Mouse (Mus musculus) stomach, postnatal 0 days (tissue): ENCODE data around the gene Baiap2.

Experiments
- CTCF ChIP-seq: IDR thresholded peaks from 2 replicates; pipeline ENCODE4 v1.5.1; 2016; ENCODE audit warnings: antibody characterized with exemption, low read depth, mild to moderate bottlenecking, moderate library complexity
- EP300 ChIP-seq: optimal IDR thresholded peaks from 2 replicates; pipeline ENCODE3; 2016; ENCODE audit warnings: antibody characterized with exemption

DNA sequence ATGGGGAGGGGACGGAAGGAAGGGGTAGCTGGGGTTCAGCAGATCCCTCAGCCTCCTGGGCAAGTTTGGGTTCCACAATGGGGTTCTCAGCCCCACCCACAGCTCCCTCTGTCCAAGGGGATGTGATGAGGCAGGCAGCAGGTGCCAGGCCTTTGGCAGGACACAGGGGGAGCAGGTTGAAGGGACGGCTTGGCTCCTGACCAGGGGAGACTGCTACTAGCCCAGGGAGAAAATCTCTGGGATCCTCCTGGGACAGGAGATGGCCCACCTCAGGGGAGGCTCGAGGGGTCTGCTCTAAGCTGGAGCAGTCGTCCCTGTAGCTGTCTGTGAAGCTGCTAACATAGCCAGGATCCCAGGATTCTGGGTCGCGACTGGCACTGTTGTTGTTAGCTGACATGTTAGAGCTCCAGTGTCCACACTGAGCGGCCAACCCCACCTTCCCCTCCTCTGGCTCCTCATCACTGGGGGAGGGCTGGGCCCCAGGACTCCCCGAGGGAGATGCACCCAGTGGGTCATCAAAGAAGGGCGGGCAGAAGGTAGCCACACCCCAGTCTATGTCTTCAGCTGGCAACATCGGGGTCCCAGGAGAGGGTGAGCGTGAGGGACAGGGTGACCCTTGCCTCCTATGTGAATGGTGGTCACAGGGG, 68.7 kb downstream of the Baiap2 start:
- no peak for TF ChIP-seq CTCF
- TF ChIP-seq EP300: no peak
